Mouse (Mus musculus) embryonic facial prominence, embryonic 14.5 days (tissue): ENCODE results near the gene Cc2d2b. TPM values are rescaled to one million over a fixed set of nuclear protein-coding genes. Genes with fewer than 3 reads are reported as not detected.
A peak's percentile ranks its signal among the peaks of the same experiment; 100 is the strongest.

Source experiments
- ATAC-seq: fragments of 200-750 bp; cut with Nextera tagmentation; 2 replicates; pipeline ENCODE4 v1.8.0; 2017; ENCODE audit warnings: low read depth, moderate number of reproducible peaks, moderate TSS enrichment
- DNase-seq: peaks from one replicate; pipeline ENCODE4 v3.0.0-alpha.2; 2015; ENCODE audit warnings: low spot score
- H3K27ac ChIP-seq: fragments of 300-500 bp; sonication (generic); replicated peaks from 2 replicates; pipeline ENCODE4 v1.5.1; 2014; ENCODE audit warnings: low read depth, mild to moderate bottlenecking, low read length, moderate library complexity
- H3K27me3 ChIP-seq: fragments of 300-500 bp; sonication (generic); replicated peaks from 2 replicates; pipeline ENCODE4 v1.6.1; 2014; ENCODE audit warnings: low read length; ENCODE audit not compliant: control insufficient read depth, insufficient read depth
- H3K36me3 ChIP-seq: fragments of 300-500 bp; sonication (generic); 2 replicates; pipeline ENCODE4 v1.6.1; 2014; ENCODE audit warnings: low read length, mixed read lengths; ENCODE audit not compliant: control insufficient read depth, insufficient read depth
- H3K4me1 ChIP-seq: fragments of 300-500 bp; sonication (generic); 2 replicates; pipeline ENCODE4 v1.6.1; 2014; ENCODE audit warnings: antibody characterized with exemption, low read length; ENCODE audit not compliant: control insufficient read depth, insufficient read depth
- H3K4me2 ChIP-seq: fragments of 300-500 bp; sonication (generic); 2 replicates; pipeline ENCODE4 v1.6.1; 2014; ENCODE audit warnings: low read depth, mild to moderate bottlenecking, low read length, moderate library complexity, mixed read lengths
- H3K4me3 ChIP-seq: fragments of 300-500 bp; sonication (generic); 2 replicates; pipeline ENCODE4 v1.5.1; 2014; ENCODE audit warnings: low read depth, mild to moderate bottlenecking, low read length
- H3K9ac ChIP-seq: fragments of 300-500 bp; sonication (generic); 2 replicates; pipeline ENCODE4 v1.6.1; 2014; ENCODE audit warnings: low read depth, mild to moderate bottlenecking, low read length, moderate library complexity, mixed read lengths
- H3K9me3 ChIP-seq: fragments of 300-500 bp; sonication (generic); 2 replicates; pipeline ENCODE4 v1.6.1; 2016; ENCODE audit warnings: low read length; ENCODE audit not compliant: control insufficient read depth
- WGBS: fragments of 180-500 bp; shearing (Covaris S2); extraction: QIAGEN DNeasy Blood & Tissue Kit; methylation state at CpG from one replicate; pipeline ENCODE4 v1.1.7; 2014; 5-methylcytosine and 5-hydroxymethylcytosine counted together
- polyA plus RNA-seq: library from polyadenylated mRNA; unstranded; fragments of >200 nt; fragmentation: Nextera tagmentation; extraction: Ambion mirVana; gene quantifications from 2 replicates; pipeline ENCODE4 v1.2.1, GENCODE M21; 2014

Gene Cc2d2b
- polyA plus RNA-seq = not detected in 2 replicates

- no peak for DNase-seq
- 69% methylated on average over 13 of the region's 17 CpGs for WGBS
Observed at GRCm38 (mm10) chr19:40748559-40748958, at the start of gene Cc2d2b. TSS of gene Cc2d2b (plus strand) at chr19:40748753.

GRCm38 (mm10) chr19:40699816-40700215 lies 48.7 kb upstream of the Cc2d2b start:
- Histone ChIP-seq H3K27me3 (no peaks in the 10 kb centered on the region), H3K9ac (no peak overlapping the region), H3K4me2 (no peak overlapping the region), H3K4me3 (no peak overlapping the region), H3K27ac (no peak overlapping the region), H3K9me3 (no peaks in the 10 kb centered on the region), H3K4me1 (no peaks in the 10 kb centered on the region; the same call in 1 of the 2 replicates), H3K36me3 (no peaks in the 10 kb centered on the region)
- 68% methylated on average over 5 of the region's 5 CpGs for WGBS
- no peak for ATAC-seq
- no peak for DNase-seq

More at GRCm38 (mm10) chr19:40748559-40748958, at the start of gene Cc2d2b:
- peak within 1 kb of the TSS; percentile 32; the same call in 1 of the 2 replicates for H3K4me2 ChIP-seq
- no peak within 1 kb of the TSS for H3K27ac ChIP-seq
- H3K4me1 ChIP-seq = no peaks in the 10 kb centered on the region
- no peak for ATAC-seq
- no peak within 1 kb of the TSS for H3K9ac ChIP-seq
- no peaks in the 10 kb centered on the region for H3K9me3 ChIP-seq
- H3K4me3 ChIP-seq = no peak within 1 kb of the TSS
- no peaks in the 10 kb centered on the region for H3K36me3 ChIP-seq
- H3K27me3 ChIP-seq = no peaks in the 10 kb centered on the region

GRCm38 (mm10) chr19:40702406-40702805 lies 46.1 kb upstream of the Cc2d2b start:
- DNase-seq = no peak
- 55% methylated on average over 4 of the region's 4 CpGs for WGBS
- Histone ChIP-seq H3K4me2 (no peak overlapping the region), H3K4me1 (no peaks in the 10 kb centered on the region; the same call in 1 of the 2 replicates), H3K9me3 (no peaks in the 10 kb centered on the region), H3K27ac (0 out of 2 replicates have a peak overlapping the region, but pooled peaks have one; percentile 44), H3K9ac (no peak overlapping the region), H3K27me3 (no peaks in the 10 kb centered on the region), H3K4me3 (no peak overlapping the region), H3K36me3 (no peaks in the 10 kb centered on the region)
- ATAC-seq = peak; percentile 50; the same call in 1 of the 2 replicates

- H3K27ac ChIP-seq = no peak overlapping the region
- no peak for ATAC-seq
Observed at GRCm38 (mm10) chr19:40712889-40713628, 35.5 kb upstream of the Cc2d2b start.

GRCm38 (mm10) chr19:40714700-40715099 lies 33.9 kb upstream of the Cc2d2b start:
- no peaks in the 10 kb centered on the region for H3K27me3 ChIP-seq
- H3K4me1 ChIP-seq = peaks cover 7% of the 10 kb centered on the region; the same call in 1 of the 2 replicates
- no peak overlapping the region for H3K4me2 ChIP-seq
- H3K9me3 ChIP-seq = no peaks in the 10 kb centered on the region
- WGBS = 61% methylated on average over 5 of the region's 5 CpGs
- DNase-seq (no peak), ATAC-seq (no peak)
- no peak overlapping the region for H3K9ac ChIP-seq
- H3K36me3 ChIP-seq = no peaks in the 10 kb centered on the region
- no peak overlapping the region; the same call in 1 of the 2 replicates for H3K27ac ChIP-seq
- H3K4me3 ChIP-seq = no peak overlapping the region

More at GRCm38 (mm10) chr19:40712889-40713628, 35.5 kb upstream of the Cc2d2b start:
- no peaks in the 10 kb centered on the region for H3K9me3 ChIP-seq
- H3K27me3 ChIP-seq = no peaks in the 10 kb centered on the region
- DNase-seq = no peak
- 74% methylated on average over 14 of the region's 16 CpGs for WGBS
- peaks cover 7% of the 10 kb centered on the region; the same call in 1 of the 2 replicates for H3K4me1 ChIP-seq
- no peak overlapping the region for H3K4me3 ChIP-seq
- no peak overlapping the region for H3K9ac ChIP-seq
- H3K36me3 ChIP-seq = no peaks in the 10 kb centered on the region
- H3K4me2 ChIP-seq = no peak overlapping the region

- DNase-seq (no peak), ATAC-seq (no peak)
- H3K9me3 ChIP-seq = no peaks in the 10 kb centered on the region
- no peaks in the 10 kb centered on the region for H3K36me3 ChIP-seq
- H3K4me2 ChIP-seq = no peak overlapping the region
- no peak overlapping the region for H3K27ac ChIP-seq
- H3K4me1 ChIP-seq = peaks cover 7% of the 10 kb centered on the region; the same call in 1 of the 2 replicates
- H3K9ac ChIP-seq = no peak overlapping the region
- H3K27me3 ChIP-seq = no peaks in the 10 kb centered on the region
- 74% methylated on average over 6 of the region's 6 CpGs for WGBS
- H3K4me3 ChIP-seq = no peak overlapping the region
Observed at GRCm38 (mm10) chr19:40716981-40717380, 31.6 kb upstream of the Cc2d2b start.

- Histone ChIP-seq H3K27me3 (no peaks in the 10 kb centered on the region), H3K27ac (no peak overlapping the region), H3K4me3 (no peak overlapping the region), H3K36me3 (no peaks in the 10 kb centered on the region), H3K4me1 (peaks cover 7% of the 10 kb centered on the region; the same call in 1 of the 2 replicates), H3K9ac (no peak overlapping the region), H3K9me3 (no peaks in the 10 kb centered on the region), H3K4me2 (no peak overlapping the region)
- DNase-seq (no peak), ATAC-seq (no peak)
- WGBS = 51% methylated on average over 11 of the region's 11 CpGs
Observed at GRCm38 (mm10) chr19:40719439-40720105, 29.0 kb upstream of the Cc2d2b start.

- 64% methylated on average over 12 of the region's 12 CpGs for WGBS
- H3K4me1 ChIP-seq = no peaks in the 10 kb centered on the region
- no peak overlapping the region for H3K4me3 ChIP-seq
- H3K36me3 ChIP-seq = no peaks in the 10 kb centered on the region
- no peaks in the 10 kb centered on the region for H3K9me3 ChIP-seq
- H3K27me3 ChIP-seq = no peaks in the 10 kb centered on the region
- H3K27ac ChIP-seq = no peak overlapping the region
- H3K4me2 ChIP-seq = no peak overlapping the region
- ATAC-seq (peak; percentile 34; the same call in 1 of the 2 replicates), DNase-seq (no peak)
- no peak overlapping the region for H3K9ac ChIP-seq
Observed at GRCm38 (mm10) chr19:40720381-40720780, 28.2 kb upstream of the Cc2d2b start.
